ENCODE assay signal across 18 mouse cellular contexts in genomic region chr5:57807350-57807749, GRCm38 (mm10).
DNase-seq lines count a peak whose midpoint lies in the region; ATAC-seq and TF ChIP-seq lines count a peak whose summit lies in the region.
"Had no signal": no experiment of that assay in that cellular context is flagged by ENCODE, and none has a peak within 500 bp of the region (broad histone marks: within the 10 kb centered on the region; RNA-seq: fewer than 3 reads in every experiment).

No protein-coding gene starts in this region.

- no peak overlapping the region for H3K9ac ChIP-seq in midbrain, postnatal 0 days (replicated peaks; ENCODE audit: low read length, poor library complexity, severe bottlenecking)
- H3K9ac ChIP-seq: kidney, embryonic 15.5 days; lung, embryonic 15.5 days; neural tube, embryonic 13.5 days had no signal

- H3K4me3 ChIP-seq in midbrain, postnatal 0 days (ENCODE audit: low read depth, low read length) = no peak overlapping the region
- no peak overlapping the region for H3K4me3 ChIP-seq in midbrain, embryonic 10.5 days
- H3K4me3 ChIP-seq: heart, adult 2 months; hindbrain, embryonic 10.5 days; kidney, embryonic 15.5 days; lung, embryonic 15.5 days; megakaryocyte, embryonic 14.5 days; neural tube, embryonic 13.5 days had no signal

- H3K4me2 ChIP-seq in midbrain, postnatal 0 days (ENCODE audit: low read depth, low read length, poor library complexity, severe bottlenecking) = no peak overlapping the region
- H3K4me2 ChIP-seq: kidney, embryonic 15.5 days; lung, embryonic 15.5 days; neural tube, embryonic 13.5 days had no signal

- no peaks in the 10 kb centered on the region for H3K9me3 ChIP-seq in midbrain, postnatal 0 days (ENCODE audit: low read length)
- no peaks in the 10 kb centered on the region for H3K9me3 ChIP-seq in midbrain, embryonic 10.5 days (replicated peaks)
- H3K9me3 ChIP-seq: hindbrain, embryonic 10.5 days; kidney, embryonic 15.5 days; lung, embryonic 15.5 days; megakaryocyte, embryonic 14.5 days; neural tube, embryonic 13.5 days had no signal

- no peaks in the 10 kb centered on the region for H3K27me3 ChIP-seq in midbrain, postnatal 0 days (ENCODE audit: insufficient read depth, low read length)
- H3K27me3 ChIP-seq in midbrain, embryonic 10.5 days (ENCODE audit: low read depth, poor library complexity, severe bottlenecking) = no peaks in the 10 kb centered on the region
- H3K27me3 ChIP-seq: kidney, embryonic 15.5 days; lung, embryonic 15.5 days; megakaryocyte, embryonic 14.5 days; neural tube, embryonic 13.5 days had no signal

- H3K27ac ChIP-seq in midbrain, postnatal 0 days (ENCODE audit: low read depth, low read length) = no peak overlapping the region
- no peak overlapping the region for H3K27ac ChIP-seq in midbrain, embryonic 10.5 days (replicated peaks)
- H3K27ac ChIP-seq: heart, adult 2 months; hindbrain, embryonic 10.5 days; kidney, embryonic 15.5 days; lung, embryonic 15.5 days; neural tube, embryonic 13.5 days had no signal

- ATAC-seq in midbrain, postnatal 0 days (ENCODE audit: low FRiP score) = no peak
- ATAC-seq in common myeloid progenitor, adult 5-6 weeks (replicated peaks; ENCODE audit: low read depth, poor library complexity, severe bottlenecking) = 0 out of 2 replicates have a peak, but pooled peaks have one; percentile 39
- ATAC-seq in activated CD4-positive, CD25-positive, alpha-beta regulatory T cell, adult 4 months = no peak
- ATAC-seq: CD4-positive, CD25-positive, alpha-beta regulatory T cell, adult 4 months had no signal

- no peaks in the 10 kb centered on the region for H3K36me3 ChIP-seq in midbrain, postnatal 0 days (ENCODE audit: insufficient read depth, low read length)
- no peaks in the 10 kb centered on the region for H3K36me3 ChIP-seq in midbrain, embryonic 10.5 days
- H3K36me3 ChIP-seq: hindbrain, embryonic 10.5 days; kidney, embryonic 15.5 days; lung, embryonic 15.5 days; neural tube, embryonic 13.5 days had no signal

- intact Hi-C loops in heart, postnatal 25 days (cut with DNase I) = no loop called here
- intact Hi-C loops in left cerebral cortex, postnatal 10 days (cut with DNase I) = no loop called here

- WGBS in midbrain, postnatal 0 days = 77% methylated on average over 2 of the region's 2 CpGs
- WGBS in midbrain, embryonic 10.5 days = 91% methylated on average over 2 of the region's 2 CpGs

- peak; percentile 3 to 29 for DNase-seq in heart, adult 18-20 months
- no peak for DNase-seq in heart, postnatal 25 days (ENCODE audit: low spot score)
- DNase-seq in midbrain, postnatal 0 days (ENCODE audit: low spot score) = peak; percentile 28
- DNase-seq in midbrain, embryonic 10.5 days (ENCODE audit: low spot score) = no peak
- DNase-seq in ovary, postnatal 14 days (ENCODE audit: low spot score) = peak; percentile 37
- DNase-seq in left cerebral cortex, postnatal 10 days (ENCODE audit: extremely low spot score in 1 of 2, low spot score in 2 of 2) = no peak
- DNase-seq: cerebellum, adult 2 months; embryo, embryonic 11 days; heart, adult 2 months; thymus, postnatal 25 days had no signal

- no peak for TF ChIP-seq CTCF in midbrain, postnatal 0 days (IDR thresholded peaks at IDR 0.05)

- no peaks in the 10 kb centered on the region for H3K4me1 ChIP-seq in midbrain, postnatal 0 days (ENCODE audit: insufficient read depth, low read length)
- no peaks in the 10 kb centered on the region for H3K4me1 ChIP-seq in midbrain, embryonic 10.5 days
- H3K4me1 ChIP-seq: hindbrain, embryonic 10.5 days; lung, embryonic 15.5 days; neural tube, embryonic 13.5 days had no signal

Comparison
In these comparisons a context has a peak if more than half of its experiments do, and no peak if none do; other contexts are left out.
1. DNase-seq: peak in heart, adult 18-20 months (2 of 2), midbrain, postnatal 0 days (single experiment) and ovary, postnatal 14 days (single experiment); none in heart, postnatal 25 days (single experiment), midbrain, embryonic 10.5 days (single experiment) and left cerebral cortex, postnatal 10 days (0 of 2).